Mouse (Mus musculus): ENCODE results near the gene Usp36.
A peak's percentile ranks its signal among the peaks of the same experiment; 100 is the strongest.
"Not testable (repeated sequence)": the region's sequence is repeated elsewhere in the genome, so short reads cannot be mapped to it uniquely, and the experiment has no call there.

The Usp36 gene

GRCm38 (mm10) chr11:118289999-118290889 is at the start of gene Usp36:
Usp36 (minus strand) TSS chr11:118290244.
- DNase-seq (ENCODE audit: low read depth): peak; percentile 100

- peak; percentile 11 for DNase-seq (ENCODE audit: low read depth)
Observed at GRCm38 (mm10) chr11:118337491-118338168, 47.6 kb upstream of the Usp36 start.

- DNase-seq (ENCODE audit: low read depth): no peak
Observed at GRCm38 (mm10) chr11:118333431-118333830, 43.4 kb upstream of the Usp36 start.

- DNase-seq (ENCODE audit: low read depth): no peak
Observed at GRCm38 (mm10) chr11:118332376-118332775, 42.3 kb upstream of the Usp36 start.

- DNase-seq (ENCODE audit: low read depth): no peak
Observed at GRCm38 (mm10) chr11:118330777-118331176, 40.7 kb upstream of the Usp36 start.

- DNase-seq (ENCODE audit: low read depth): no peak
Observed at GRCm38 (mm10) chr11:118330361-118330760, 40.3 kb upstream of the Usp36 start.

GRCm38 (mm10) chr11:118328947-118329346 is 38.9 kb upstream of the Usp36 start:
- DNase-seq (ENCODE audit: low read depth): no peak

GRCm38 (mm10) chr11:118328511-118328910 is 38.5 kb upstream of the Usp36 start:
- no peak for DNase-seq (ENCODE audit: low read depth)

- no peak for DNase-seq (ENCODE audit: low read depth)
Observed at GRCm38 (mm10) chr11:118326991-118327971, 37.2 kb upstream of the Usp36 start.

- no peak for DNase-seq (ENCODE audit: low read depth)
Observed at GRCm38 (mm10) chr11:118326491-118326890, 36.4 kb upstream of the Usp36 start.

- DNase-seq (ENCODE audit: low read depth): no peak
Observed at GRCm38 (mm10) chr11:118324541-118324940, 34.5 kb upstream of the Usp36 start.

GRCm38 (mm10) chr11:118323974-118324373 is 33.9 kb upstream of the Usp36 start:
- no peak for DNase-seq (ENCODE audit: low read depth)

GRCm38 (mm10) chr11:118322647-118323046 is 32.6 kb upstream of the Usp36 start:
- DNase-seq (ENCODE audit: low read depth): no peak

- DNase-seq (ENCODE audit: low read depth): no peak
Observed at GRCm38 (mm10) chr11:118321971-118322370, 31.9 kb upstream of the Usp36 start.

GRCm38 (mm10) chr11:118321500-118321899 is 31.5 kb upstream of the Usp36 start:
- DNase-seq (ENCODE audit: low read depth): no peak

- DNase-seq (ENCODE audit: low read depth): peak; percentile 85
Observed at GRCm38 (mm10) chr11:118318678-118319077, 28.6 kb upstream of the Usp36 start.

GRCm38 (mm10) chr11:118317129-118317528 is 27.1 kb upstream of the Usp36 start:
- peak; percentile 40 for DNase-seq (ENCODE audit: low read depth)

GRCm38 (mm10) chr11:118316231-118316806 is 26.3 kb upstream of the Usp36 start:
- DNase-seq (ENCODE audit: low read depth): no peak

GRCm38 (mm10) chr11:118312132-118312723 is 22.2 kb upstream of the Usp36 start:
- DNase-seq (ENCODE audit: low read depth): peak; percentile 47

- not testable (repeated sequence) for DNase-seq (ENCODE audit: low read depth)
Observed at GRCm38 (mm10) chr11:118307962-118308361, 17.9 kb upstream of the Usp36 start.

- not testable (repeated sequence) for DNase-seq (ENCODE audit: low read depth)
Observed at GRCm38 (mm10) chr11:118303959-118304358, 13.9 kb upstream of the Usp36 start.

Measured in 416B (cell line).